Mouse (Mus musculus): ENCODE measurements around the gene Mmd. TPM values are rescaled to one million over a fixed set of nuclear protein-coding genes. Genes with fewer than 3 reads are reported as not detected.
A peak's percentile ranks its signal among the peaks of the same experiment; 100 is the strongest.

Mmd gene
- 110 and 124 TPM in 2 replicates for polyA plus RNA-seq (2015; fragmentation: Nextera tagmentation; extraction: Ambion mirVana)

DNA sequence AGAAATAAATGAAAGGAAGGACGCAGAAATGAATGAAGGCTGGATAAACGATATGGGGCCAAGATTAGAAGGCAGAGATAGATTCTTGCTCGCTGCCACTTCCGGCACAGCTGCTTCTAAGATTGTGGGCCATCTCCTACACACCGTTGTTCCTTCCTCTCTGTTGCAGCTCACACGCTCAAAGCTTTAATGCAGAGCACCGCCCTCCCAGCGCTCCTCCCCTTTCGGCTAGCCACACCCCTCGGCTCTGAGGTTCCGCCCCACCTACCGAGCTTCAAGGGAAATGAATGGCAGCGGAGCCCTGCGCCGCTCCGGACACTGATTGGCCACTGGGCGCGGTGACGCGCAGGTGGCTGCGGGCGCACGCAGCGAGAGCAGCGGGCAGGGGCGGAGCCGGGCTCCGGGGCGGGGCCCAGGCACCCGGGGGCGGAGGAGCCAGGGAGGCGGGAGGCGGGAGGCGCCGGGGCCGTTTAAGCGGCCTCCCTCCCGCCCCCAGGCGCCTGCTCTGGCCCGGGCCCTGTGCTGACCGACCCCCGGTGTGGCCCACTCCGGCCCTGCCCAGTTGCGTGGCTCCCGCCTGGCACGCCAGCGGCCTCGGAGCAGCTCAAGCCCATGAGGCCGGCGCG is at the start of gene Mmd:
Gene Mmd (plus strand): TSS at position 432 of the 626 bp plus-strand sequence.
- Histone ChIP-seq H3K4me2 (peak within 1 kb of the TSS; percentile 76), H3K27ac (replicated peaks) (peak within 1 kb of the TSS; percentile 96), H3K9me3 (no peaks in the 10 kb centered on the region), H3K27me3 (no peaks in the 10 kb centered on the region), H3K4me1 (replicated peaks) (peaks cover 35% of the 10 kb centered on the region), H3K36me3 (no peaks in the 10 kb centered on the region), H3K9ac (peak within 1 kb of the TSS; percentile 94), H3K4me3 (peak within 1 kb of the TSS; percentile 89)
- peak; percentile 99 for ATAC-seq (ENCODE audit: low FRiP score, low read depth)
- WGBS: under 1% methylated on average over 45 of the region's 51 CpGs

DNA sequence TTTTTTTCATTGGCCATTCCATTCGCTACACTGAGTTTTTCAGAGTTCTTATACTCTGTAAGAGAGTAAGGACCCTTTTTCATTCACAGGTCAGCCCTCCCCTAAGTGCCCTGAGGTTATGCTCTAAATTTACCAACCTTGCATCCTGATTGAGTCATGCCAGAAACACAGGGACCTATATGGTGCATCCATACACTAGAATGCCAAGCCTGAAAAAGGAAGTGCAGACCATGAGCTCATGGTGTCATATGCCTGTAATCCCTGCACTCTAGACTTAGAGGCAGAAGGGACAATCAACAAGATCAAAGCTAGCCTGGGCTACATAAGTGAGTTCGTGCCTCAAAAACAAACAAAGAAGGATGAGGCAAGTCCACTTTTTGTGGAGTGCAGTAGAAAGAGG is 48.4 kb upstream of the Mmd start:
- Histone ChIP-seq H3K4me3 (no peak overlapping the region), H3K9ac (no peak overlapping the region), H3K36me3 (no peaks in the 10 kb centered on the region), H3K4me1 (replicated peaks) (no peaks in the 10 kb centered on the region), H3K9me3 (no peaks in the 10 kb centered on the region), H3K4me2 (no peak overlapping the region), H3K27ac (replicated peaks) (no peak overlapping the region), H3K27me3 (no peaks in the 10 kb centered on the region)
- ATAC-seq (ENCODE audit: low FRiP score, low read depth): no peak
- 88% methylated on average over 2 of the region's 2 CpGs for WGBS

DNA sequence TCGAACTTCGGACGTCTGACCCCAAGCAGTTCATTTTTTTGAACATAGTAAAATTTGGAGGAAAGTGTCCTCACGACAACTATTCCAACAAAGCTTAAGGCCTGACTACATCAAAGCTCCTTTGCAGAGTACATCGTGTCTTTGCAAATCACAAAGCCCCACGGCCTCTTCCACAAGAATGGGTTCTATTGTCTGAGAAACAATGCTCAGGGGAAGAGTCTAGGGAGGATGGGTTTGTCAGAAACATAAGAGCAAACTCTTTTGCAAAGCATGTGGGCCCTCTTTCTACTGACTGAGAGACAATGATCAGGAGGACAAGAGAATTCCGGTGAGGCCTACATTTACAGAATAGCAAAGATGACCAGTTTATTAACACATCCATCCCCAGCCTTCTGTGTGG is 35.0 kb upstream of the Mmd start:
- Histone ChIP-seq H3K27ac (replicated peaks) (no peak overlapping the region), H3K27me3 (no peaks in the 10 kb centered on the region), H3K36me3 (no peaks in the 10 kb centered on the region), H3K9me3 (no peaks in the 10 kb centered on the region), H3K9ac (no peak overlapping the region), H3K4me2 (no peak overlapping the region), H3K4me1 (replicated peaks) (no peaks in the 10 kb centered on the region), H3K4me3 (no peak overlapping the region)
- 42% methylated on average over 7 of the region's 7 CpGs for WGBS
- no peak for ATAC-seq (ENCODE audit: low FRiP score, low read depth)

DNA sequence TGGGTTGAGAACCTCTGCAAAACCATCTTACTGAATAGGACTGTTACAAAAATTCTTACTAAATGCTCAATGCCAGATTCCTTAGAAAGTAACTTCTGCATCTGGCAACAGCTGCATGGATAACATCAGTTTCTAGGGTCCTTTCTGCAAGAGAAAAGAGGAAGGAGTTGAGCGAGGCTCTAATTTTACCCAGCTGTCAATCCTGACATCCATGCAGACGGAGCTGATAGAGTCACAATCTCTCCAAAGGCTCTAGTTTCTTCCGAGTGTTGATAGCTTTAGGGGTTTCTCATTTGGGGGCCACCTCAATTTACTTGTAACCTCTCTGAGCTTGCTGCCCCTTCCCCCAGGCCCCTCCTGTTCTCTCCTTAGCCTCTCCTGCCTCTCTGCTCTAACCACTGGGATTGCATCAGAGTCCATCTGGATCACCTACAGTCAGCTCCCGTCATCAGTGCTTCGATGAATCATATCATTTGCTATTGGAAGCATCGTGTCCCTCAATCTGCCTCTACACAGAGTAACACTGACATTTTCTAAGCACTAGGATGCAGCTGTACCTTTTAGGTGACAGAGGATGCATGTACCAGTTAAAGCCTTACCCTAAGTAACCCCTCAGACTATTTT is 29.1 kb upstream of the Mmd start:
- Histone ChIP-seq H3K4me3 (no peak overlapping the region), H3K4me1 (replicated peaks) (no peaks in the 10 kb centered on the region), H3K36me3 (no peaks in the 10 kb centered on the region), H3K4me2 (no peak overlapping the region), H3K9ac (no peak overlapping the region), H3K27ac (replicated peaks) (no peak overlapping the region), H3K9me3 (no peaks in the 10 kb centered on the region), H3K27me3 (no peaks in the 10 kb centered on the region)
- 78% methylated on average over 6 of the region's 6 CpGs for WGBS
- ATAC-seq (ENCODE audit: low FRiP score, low read depth): no peak

DNA sequence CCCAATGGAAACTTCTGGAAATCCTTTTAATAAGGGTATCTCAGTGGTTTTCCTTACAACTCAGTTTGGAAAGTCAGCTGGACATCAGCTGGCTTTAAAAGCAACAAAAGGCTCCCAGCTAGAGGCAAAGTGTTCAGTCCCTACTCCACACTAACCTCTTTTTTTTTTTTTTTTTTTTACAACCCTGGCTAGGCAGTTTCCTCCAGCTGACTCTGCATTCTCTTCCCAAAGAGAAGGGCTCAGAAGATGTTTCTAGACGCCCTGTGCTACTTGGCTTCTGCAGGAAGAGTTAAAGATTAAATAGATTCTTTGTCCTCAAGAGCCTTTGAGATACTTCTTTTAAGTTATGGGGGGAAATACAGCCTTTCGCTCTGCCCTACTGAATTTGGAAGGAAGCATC is 28.5 kb upstream of the Mmd start:
- H3K4me1 ChIP-seq (replicated peaks): no peaks in the 10 kb centered on the region
- no peaks in the 10 kb centered on the region for H3K27me3 ChIP-seq
- ATAC-seq (ENCODE audit: low FRiP score, low read depth): no peak
- H3K4me2 ChIP-seq: no peak overlapping the region
- H3K9ac ChIP-seq: no peak overlapping the region
- no peak overlapping the region for H3K27ac ChIP-seq (replicated peaks)
- no peaks in the 10 kb centered on the region for H3K36me3 ChIP-seq
- no peaks in the 10 kb centered on the region for H3K9me3 ChIP-seq
- no peak overlapping the region for H3K4me3 ChIP-seq
- 25% methylated on average over 2 of the region's 2 CpGs for WGBS

DNA sequence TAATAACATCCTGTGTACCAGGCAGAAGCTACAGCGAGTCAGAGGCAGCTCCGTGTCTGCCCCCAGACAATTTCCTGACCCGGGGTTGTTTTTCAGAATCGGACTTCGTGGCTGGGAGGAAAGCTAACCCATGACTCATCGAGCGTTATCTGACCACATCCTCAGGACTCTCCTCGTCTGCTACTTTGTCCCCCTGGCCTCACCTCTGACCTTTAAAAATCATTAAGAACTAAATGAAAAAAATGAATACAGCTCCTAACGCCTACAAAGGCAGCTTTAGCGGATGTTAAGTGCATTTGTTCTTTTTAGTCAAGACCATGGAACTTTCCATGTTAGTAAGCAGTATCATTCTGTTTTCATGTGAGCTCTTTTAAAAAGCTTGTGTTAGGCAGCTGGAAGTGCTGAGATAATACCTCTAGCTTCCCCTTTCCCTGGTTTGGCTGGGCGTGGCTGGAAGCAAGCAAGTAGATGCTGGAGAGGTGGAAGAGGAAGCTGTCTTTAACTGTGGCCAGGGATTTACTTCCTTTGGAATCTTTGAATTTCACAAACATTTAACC is 24.3 kb upstream of the Mmd start:
- H3K4me3 ChIP-seq: no peak overlapping the region
- no peak overlapping the region for H3K27ac ChIP-seq (replicated peaks)
- H3K9ac ChIP-seq: no peak overlapping the region
- H3K4me1 ChIP-seq (replicated peaks): no peaks in the 10 kb centered on the region
- no peak for ATAC-seq (ENCODE audit: low FRiP score, low read depth)
- H3K27me3 ChIP-seq: no peaks in the 10 kb centered on the region
- no peak overlapping the region for H3K4me2 ChIP-seq
- H3K36me3 ChIP-seq: no peaks in the 10 kb centered on the region
- no peaks in the 10 kb centered on the region for H3K9me3 ChIP-seq
- WGBS: 72% methylated on average over 11 of the region's 11 CpGs

DNA sequence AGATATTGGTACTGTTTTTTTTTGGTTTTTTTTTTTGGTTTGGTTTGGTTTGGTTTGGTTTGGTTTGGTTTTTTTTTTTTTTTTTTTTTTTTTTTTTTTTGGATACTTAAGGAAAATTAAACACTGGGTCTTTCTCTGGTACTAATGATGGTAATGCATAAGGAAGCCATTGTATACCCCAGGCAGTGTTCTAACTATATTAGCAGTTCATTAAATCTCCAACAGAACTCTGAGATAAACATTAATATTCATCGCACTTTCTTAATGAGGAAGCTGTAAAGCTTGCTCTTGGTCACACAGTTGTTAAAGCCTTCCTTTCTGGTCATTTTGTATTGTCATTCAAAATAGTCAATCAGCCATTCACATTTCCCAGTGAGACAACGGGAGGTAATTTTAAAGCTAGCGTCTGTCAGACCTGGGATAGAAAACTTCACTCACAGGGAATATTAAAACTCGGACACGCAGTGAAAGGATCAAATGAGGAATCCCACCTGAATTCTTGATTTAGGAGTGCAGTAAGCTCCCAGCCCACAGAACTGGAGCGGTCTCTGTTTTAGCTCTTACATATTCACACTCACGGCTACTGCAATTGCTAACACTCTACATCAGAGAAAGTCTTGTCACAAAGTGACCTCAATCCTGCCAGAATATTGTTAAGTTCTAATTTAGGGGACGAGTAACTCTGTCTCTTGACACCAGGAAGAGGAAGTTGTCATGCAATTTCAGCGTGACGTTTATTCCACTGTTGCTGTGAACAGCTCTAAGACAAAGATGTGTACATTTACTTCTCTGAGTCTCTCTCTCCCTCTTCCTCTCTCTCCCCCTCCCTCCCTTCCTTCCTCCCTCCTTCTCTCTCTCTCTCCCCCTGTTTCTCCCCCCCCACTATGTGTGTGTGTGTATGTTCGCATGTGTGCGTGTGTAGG is 22.0 kb upstream of the Mmd start:
- Histone ChIP-seq H3K27ac (replicated peaks) (no peak overlapping the region), H3K4me2 (no peak overlapping the region), H3K4me3 (no peak overlapping the region), H3K27me3 (no peaks in the 10 kb centered on the region), H3K9me3 (no peaks in the 10 kb centered on the region), H3K36me3 (no peaks in the 10 kb centered on the region), H3K9ac (no peak overlapping the region), H3K4me1 (replicated peaks) (no peaks in the 10 kb centered on the region; the same call in 1 of the 2 replicates)
- no peak for ATAC-seq (ENCODE audit: low FRiP score, low read depth)
- 48% methylated on average over 12 of the region's 12 CpGs for WGBS

DNA sequence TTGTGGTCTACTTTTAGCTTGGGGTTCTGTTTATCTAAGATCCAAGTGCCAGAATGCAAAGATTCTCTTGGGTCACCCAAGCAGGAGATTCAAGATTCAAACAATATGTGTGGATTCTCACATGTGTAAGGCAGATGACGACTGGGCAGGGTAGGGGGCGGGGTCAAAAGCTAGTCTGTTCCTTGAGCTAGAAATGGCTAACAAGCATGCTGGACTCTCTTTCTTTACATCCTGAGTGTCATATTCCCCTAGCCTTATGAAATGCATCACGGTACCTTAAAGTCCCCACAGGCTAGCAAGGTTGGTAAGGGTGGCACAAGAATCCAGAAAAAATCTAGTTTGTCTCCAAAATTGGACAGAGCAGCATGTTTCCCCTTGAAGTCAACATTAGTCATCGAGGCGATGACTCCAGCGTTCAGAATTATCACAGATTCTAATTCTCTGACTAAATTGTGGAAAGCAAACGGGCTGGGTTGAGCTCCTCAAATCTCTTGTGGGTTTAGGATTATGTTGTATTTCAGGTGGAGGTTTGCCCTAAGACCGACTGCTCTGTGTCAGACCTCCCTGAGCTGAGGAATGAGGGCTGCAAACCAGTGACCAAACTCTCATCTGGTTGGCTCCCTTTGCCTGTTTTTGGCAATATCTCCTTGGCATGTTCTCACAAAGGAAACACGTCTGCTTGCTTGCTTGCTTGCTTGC is 20.9 kb upstream of the Mmd start:
- Histone ChIP-seq H3K27me3 (no peaks in the 10 kb centered on the region), H3K4me1 (replicated peaks) (no peaks in the 10 kb centered on the region; the same call in 1 of the 2 replicates), H3K9me3 (no peaks in the 10 kb centered on the region), H3K36me3 (no peaks in the 10 kb centered on the region), H3K4me2 (no peak overlapping the region), H3K9ac (no peak overlapping the region), H3K4me3 (no peak overlapping the region), H3K27ac (replicated peaks) (no peak overlapping the region)
- WGBS: 90% methylated on average over 9 of the region's 9 CpGs
- no peak for ATAC-seq (ENCODE audit: low FRiP score, low read depth)

DNA sequence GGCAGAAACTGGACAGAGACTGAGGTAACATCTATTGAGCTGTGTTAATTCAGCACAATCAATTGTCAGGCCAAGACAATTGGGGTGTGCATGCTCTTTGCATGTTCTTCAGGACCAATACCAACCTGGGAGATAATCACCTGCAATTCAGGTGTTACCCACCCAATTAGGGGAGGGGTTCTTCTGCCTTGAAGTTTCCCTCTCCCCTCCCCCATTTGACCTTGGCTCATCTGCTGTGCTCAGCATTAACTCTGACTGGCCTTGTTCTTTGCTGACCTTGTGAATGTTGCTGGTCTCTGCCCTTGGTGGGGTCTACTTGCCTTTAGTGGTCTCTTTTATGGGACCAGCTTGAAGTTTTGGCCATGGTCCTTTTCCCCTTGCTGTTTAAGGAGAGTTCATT is 19.5 kb upstream of the Mmd start:
- H3K36me3 ChIP-seq: no peaks in the 10 kb centered on the region
- H3K27ac ChIP-seq (replicated peaks): no peak overlapping the region
- no peak for ATAC-seq (ENCODE audit: low FRiP score, low read depth)
- H3K9ac ChIP-seq: no peak overlapping the region
- no peaks in the 10 kb centered on the region for H3K27me3 ChIP-seq
- H3K4me3 ChIP-seq: no peak overlapping the region
- no peaks in the 10 kb centered on the region; the same call in 1 of the 2 replicates for H3K4me1 ChIP-seq (replicated peaks)
- H3K4me2 ChIP-seq: no peak overlapping the region
- no peaks in the 10 kb centered on the region for H3K9me3 ChIP-seq

DNA sequence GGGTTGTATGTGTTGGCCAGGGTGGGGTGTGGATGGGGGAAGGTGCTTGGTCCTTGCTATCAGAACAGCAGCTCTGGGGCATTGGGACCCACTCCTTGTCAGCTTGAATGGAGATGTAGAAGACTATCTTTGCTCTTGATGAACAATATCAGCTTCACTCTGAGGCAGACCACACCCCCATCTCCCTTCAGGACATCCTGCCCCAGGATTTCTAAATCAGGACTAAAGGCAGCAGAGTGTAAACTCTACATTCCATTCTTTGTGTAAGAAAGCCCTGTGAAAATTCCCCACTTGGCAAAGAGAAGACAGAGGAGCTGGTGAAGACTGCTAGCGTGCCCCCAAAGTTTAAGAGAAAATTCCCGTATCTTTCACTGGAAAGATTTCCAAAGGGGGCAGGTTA is 18.6 kb upstream of the Mmd start:
- no peak for ATAC-seq (ENCODE audit: low FRiP score, low read depth)
- 59% methylated on average over 2 of the region's 2 CpGs for WGBS

DNA sequence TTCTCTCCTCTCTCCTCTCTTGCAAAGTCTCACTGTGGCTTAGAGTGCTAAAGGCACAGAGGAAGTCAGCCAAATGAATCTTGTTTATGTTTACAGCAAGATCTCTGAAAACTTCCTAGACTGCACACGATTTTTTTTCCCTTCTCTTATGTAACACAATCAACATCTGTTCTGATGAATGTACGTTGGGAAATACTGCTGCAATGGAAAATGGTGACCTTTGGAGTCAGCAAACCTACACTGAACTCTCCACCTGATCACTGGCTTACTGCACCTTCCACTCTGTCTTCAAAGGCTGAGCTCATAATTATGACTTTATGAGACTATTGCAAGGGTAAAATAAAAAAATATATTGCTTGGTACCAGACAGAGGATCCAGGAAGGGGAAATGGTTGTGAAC is 17.6 kb upstream of the Mmd start:
- Histone ChIP-seq H3K4me3 (no peak overlapping the region), H3K27ac (replicated peaks) (no peak overlapping the region), H3K4me2 (no peak overlapping the region), H3K36me3 (no peaks in the 10 kb centered on the region), H3K9me3 (no peaks in the 10 kb centered on the region), H3K4me1 (replicated peaks) (no peaks in the 10 kb centered on the region; the same call in 1 of the 2 replicates), H3K27me3 (no peaks in the 10 kb centered on the region), H3K9ac (no peak overlapping the region)
- no peak for ATAC-seq (ENCODE audit: low FRiP score, low read depth)
- 69% methylated on average over 2 of the region's 2 CpGs for WGBS

More for the DNA sequence above, 18.6 kb upstream of the Mmd start:
- Histone ChIP-seq H3K4me2 (no peak overlapping the region), H3K4me3 (no peak overlapping the region), H3K4me1 (replicated peaks) (no peaks in the 10 kb centered on the region; the same call in 1 of the 2 replicates), H3K9me3 (no peaks in the 10 kb centered on the region), H3K9ac (no peak overlapping the region), H3K36me3 (no peaks in the 10 kb centered on the region), H3K27me3 (no peaks in the 10 kb centered on the region), H3K27ac (replicated peaks) (0 out of 2 replicates have a peak overlapping the region, but pooled peaks have one; percentile 11)
